In genomic region chr19:53141251-53142072, GRCm38 (mm10) we compare ENCODE assay signal across 8 mouse cellular contexts. TPM values are rescaled to one million over a fixed set of nuclear protein-coding genes. Genes with fewer than 3 reads are reported as not detected.
DNase-seq lines count a peak whose midpoint lies in the region; ATAC-seq and TF ChIP-seq lines count a peak whose summit lies in the region.

No protein-coding gene starts in this region.

- TF ChIP-seq POLR2A in embryonic fibroblast, embryonic 13.5 days (IDR thresholded peaks at IDR 0.05; ENCODE audit: low read depth, low read length): peak; percentile 13; the same call in 1 of the 2 replicates
- no peak for TF ChIP-seq POLR2A in myocyte (IDR thresholded peaks at IDR 0.05; ENCODE audit: insufficient read length, low read depth)

- H3K79me2 ChIP-seq in myocyte (ENCODE audit: control insufficient read depth, insufficient read depth): no peaks in the 10 kb centered on the region

- peak overlapping the region; percentile 88 for H3K9ac ChIP-seq in heart, embryonic 13.5 days
- H3K9ac ChIP-seq in liver, embryonic 11.5 days (ENCODE audit: low read depth, low read length): peak overlapping the region; percentile 74
- H3K9ac ChIP-seq in stomach, embryonic 15.5 days: peak overlapping the region; percentile 53

- no peaks in the 10 kb centered on the region for H3K27me3 ChIP-seq in heart, embryonic 13.5 days (replicated peaks)
- no peaks in the 10 kb centered on the region for H3K27me3 ChIP-seq in liver, embryonic 11.5 days (replicated peaks; ENCODE audit: control insufficient read depth, insufficient read depth, low read length)
- peaks cover 5% of the 10 kb centered on the region for H3K27me3 ChIP-seq in myocyte (ENCODE audit: control insufficient read depth, insufficient read depth, insufficient read length)
- H3K27me3 ChIP-seq in stomach, embryonic 15.5 days (replicated peaks): no peaks in the 10 kb centered on the region

- under 1% methylated on average over 23 of the region's 23 CpGs for WGBS in heart, embryonic 13.5 days
- WGBS in liver, embryonic 11.5 days: under 1% methylated on average over 23 of the region's 23 CpGs
- 3% methylated on average over 23 of the region's 23 CpGs for WGBS in stomach, embryonic 15.5 days

- H3K4me2 ChIP-seq in heart, embryonic 13.5 days: peak overlapping the region; percentile 77
- H3K4me2 ChIP-seq in liver, embryonic 11.5 days: peak overlapping the region; percentile 97
- peak overlapping the region; percentile 100 for H3K4me2 ChIP-seq in myocyte (ENCODE audit: low read depth)
- H3K4me2 ChIP-seq in stomach, embryonic 15.5 days: peak overlapping the region; percentile 74

- peak; percentile 61 for DNase-seq in 3134 (ENCODE audit: extremely low read depth, insufficient read length, low spot score)
- DNase-seq in adrenal gland, postnatal 4 days (ENCODE audit: low spot score in 2 of 2): peak; percentile 17 to 23
- DNase-seq in kidney, postnatal 14 days: peak; percentile 63
- DNase-seq in liver, embryonic 11.5 days (ENCODE audit: low spot score): peak; percentile 66

- no peak for TF ChIP-seq CTCF in embryonic fibroblast, embryonic 13.5 days (IDR thresholded peaks at IDR 0.05; ENCODE audit: borderline replicate concordance, insufficient read depth, low read length)

- H3K4me1 ChIP-seq in embryonic fibroblast, embryonic 13.5 days (ENCODE audit: control insufficient read depth, insufficient read depth, low read length): no peaks in the 10 kb centered on the region
- H3K4me1 ChIP-seq in heart, embryonic 13.5 days: peaks cover 32% of the 10 kb centered on the region
- peaks cover 20% of the 10 kb centered on the region for H3K4me1 ChIP-seq in liver, embryonic 11.5 days (replicated peaks; ENCODE audit: control insufficient read depth, insufficient read depth, low read length)
- peaks cover 19% of the 10 kb centered on the region; the same call in 1 of the 2 replicates for H3K4me1 ChIP-seq in stomach, embryonic 15.5 days

- no peaks in the 10 kb centered on the region for H3K36me3 ChIP-seq in heart, embryonic 13.5 days
- no peaks in the 10 kb centered on the region for H3K36me3 ChIP-seq in liver, embryonic 11.5 days (ENCODE audit: control insufficient read depth, insufficient read depth, low read length)
- H3K36me3 ChIP-seq in myocyte (ENCODE audit: control insufficient read depth, insufficient read depth): no peaks in the 10 kb centered on the region
- no peaks in the 10 kb centered on the region for H3K36me3 ChIP-seq in stomach, embryonic 15.5 days

- peak overlapping the region; percentile 60 for H3K4me3 ChIP-seq in embryonic fibroblast, embryonic 13.5 days (ENCODE audit: insufficient read depth, low read length)
- H3K4me3 ChIP-seq in heart, embryonic 13.5 days: peak overlapping the region; percentile 100
- H3K4me3 ChIP-seq in liver, embryonic 11.5 days (ENCODE audit: low read depth, low read length): peak overlapping the region; percentile 92
- peak overlapping the region; percentile 29 for H3K4me3 ChIP-seq in myocyte
- peak overlapping the region; percentile 100 for H3K4me3 ChIP-seq in stomach, embryonic 15.5 days (replicated peaks)

- no peaks in the 10 kb centered on the region for H3K9me3 ChIP-seq in heart, embryonic 13.5 days
- no peaks in the 10 kb centered on the region for H3K9me3 ChIP-seq in liver, embryonic 11.5 days (ENCODE audit: control insufficient read depth, low read length)
- H3K9me3 ChIP-seq in stomach, embryonic 15.5 days: no peaks in the 10 kb centered on the region

- peak overlapping the region; percentile 55 for H3K27ac ChIP-seq in embryonic fibroblast, embryonic 13.5 days (ENCODE audit: insufficient read depth, low read length)
- peak overlapping the region; percentile 98 for H3K27ac ChIP-seq in heart, embryonic 13.5 days (replicated peaks)
- H3K27ac ChIP-seq in liver, embryonic 11.5 days (ENCODE audit: low read depth, low read length): peak overlapping the region; percentile 82
- peak overlapping the region; percentile 95 for H3K27ac ChIP-seq in stomach, embryonic 15.5 days

- ATAC-seq in heart, embryonic 13.5 days (ENCODE audit: extremely low read depth, insufficient number of reproducible peaks, low FRiP score, low TSS enrichment): no peak
- ATAC-seq in liver, embryonic 11.5 days (replicated peaks; ENCODE audit: low FRiP score): peak; percentile 4; the same call in 1 of the 2 replicates
- ATAC-seq in stomach, embryonic 15.5 days (ENCODE audit: insufficient read depth, low FRiP score, low read depth): no peak

- H3ac ChIP-seq in myocyte (ENCODE audit: control insufficient read depth, insufficient read length): peak overlapping the region; percentile 38

TF ChIP-seq in myocyte, 11 proteins besides CTCF, POLR2A, EP300 and RAD21:
- peak in 1 of 3 experiments; percentile 21 for TF ChIP-seq MYOD1 (IDR thresholded peaks at IDR 0.05; ENCODE audit: control insufficient read depth in 1 of 3, insufficient read length in 2 of 3, low read depth in 2 of 3)
- TF ChIP-seq MYOG (IDR thresholded peaks at IDR 0.05; ENCODE audit: control insufficient read depth in 1 of 3, insufficient read depth in 1 of 3, insufficient read length in 2 of 3, low read depth in 2 of 3): no peak

RNA-seq across cellular contexts. Expression of gene Add3, which starts 1.2 kb away (rescaled TPM):
- 10 to 100 TPM; 81.7 to 87.2 TPM for total RNA-seq in adrenal gland, postnatal 4 days (2021)
- polyA plus RNA-seq in embryonic fibroblast, embryonic 13.5 days (2011; ENCODE audit: insufficient read length, low read depth, missing spikeins): 15.7 and 19.4 TPM in 2 replicates
- polyA plus RNA-seq in heart, embryonic 13.5 days (2015; fragmentation: Nextera tagmentation; extraction: Ambion mirVana): 120 and 121 TPM in 2 replicates
- 65.0 and 69.0 TPM in 2 replicates for polyA plus RNA-seq in liver, embryonic 11.5 days (2014; fragmentation: Nextera tagmentation; extraction: Ambion mirVana)
- polyA plus RNA-seq in myocyte (2012; fragmentation: generic; extraction: Trizol): 8.3 TPM
- polyA plus RNA-seq in stomach, embryonic 15.5 days (2015; fragmentation: Nextera tagmentation; extraction: Ambion mirVana): 89.0 and 96.1 TPM in 2 replicates

Comparison
In these comparisons a context has a peak if more than half of its experiments do, and no peak if none do; other contexts are left out.
1. H3K4me3 ChIP-seq: peak in every context shown above with its lines; median percentile 100 in heart, embryonic 13.5 days; 100 in stomach, embryonic 15.5 days; 92 in liver, embryonic 11.5 days; 60 in embryonic fibroblast, embryonic 13.5 days; 29 in myocyte.